Mouse (Mus musculus) A20 (cell line): ENCODE measurements at regions not wholly inside any gene's neighbourhood (a gene's known extent, or its start where the extent isn't known, plus 50 kb on each side); places are given as distances from the start of the nearest gene placed in this dataset.

Experiments used
- DNase-seq: peaks from one replicate; pipeline ENCODE4 v3.0.0-alpha.2; 2011; ENCODE audit warnings: low read depth, low spot score

- no peak for DNase-seq
These were observed 547.9 kb upstream of the Lrrc6 start for GRCm38 (mm10) chr15:67048621-67049020.

DNA sequence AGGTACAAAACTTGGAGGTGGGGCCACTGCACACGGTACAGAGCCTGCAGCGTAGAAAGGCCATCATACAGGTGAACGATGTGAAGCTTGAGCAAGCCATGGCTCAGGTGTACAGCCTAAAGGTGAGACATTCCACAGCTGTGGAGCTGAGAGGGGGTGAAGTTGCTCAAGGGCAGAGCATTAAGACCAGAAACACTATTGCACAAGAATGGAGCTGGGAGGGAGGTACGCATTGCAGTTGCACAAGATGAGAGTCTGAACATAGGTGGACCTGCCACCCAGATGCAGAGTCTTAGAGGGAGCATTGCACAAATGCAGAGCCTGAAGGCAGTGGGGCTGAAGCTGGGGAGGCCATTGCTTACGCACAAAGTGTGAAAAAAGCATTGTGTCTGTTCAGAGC, 547.4 kb upstream of the Lrrc6 start:
- DNase-seq, result no peak

DNA sequence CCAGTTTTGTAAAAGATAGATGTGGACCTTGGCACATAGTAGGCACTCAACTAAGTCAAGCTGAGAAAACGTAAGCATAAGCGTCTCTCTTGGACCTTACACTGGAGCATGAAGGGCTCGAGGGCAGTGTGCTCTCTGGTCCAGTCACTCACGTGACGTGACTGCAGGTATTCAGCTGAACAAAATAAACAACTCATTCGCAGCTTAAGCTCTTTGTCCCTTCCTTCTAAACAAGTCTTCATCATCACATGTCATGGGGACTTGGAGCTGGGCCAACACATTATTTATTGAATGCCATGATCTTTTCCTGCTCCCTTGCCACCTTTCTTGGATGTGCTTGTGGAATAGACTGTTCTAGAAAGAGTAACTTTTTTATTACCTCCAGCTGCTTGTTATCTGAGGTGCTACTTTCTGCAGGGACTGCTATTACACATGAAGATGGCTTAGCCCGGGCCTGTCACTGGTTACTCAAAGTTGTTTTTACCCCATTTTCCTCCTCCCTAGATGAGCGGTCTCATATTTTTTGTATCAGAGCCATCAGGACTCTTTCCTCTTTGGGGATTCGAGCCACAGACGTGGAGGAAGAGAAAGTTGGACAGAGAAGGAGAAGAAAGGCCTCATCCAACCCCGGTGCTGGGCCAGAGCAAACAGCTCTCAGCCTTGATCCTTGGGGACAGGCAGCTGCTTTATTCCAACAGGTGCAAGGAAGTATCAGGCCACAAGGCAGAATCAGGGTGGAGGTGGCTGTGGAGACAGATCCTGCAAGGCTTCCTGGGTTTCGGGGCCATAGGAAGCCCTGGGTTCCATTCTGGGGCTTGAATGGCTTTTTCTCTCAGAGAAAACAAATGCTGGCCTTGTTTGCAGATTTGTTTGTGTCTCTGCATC, 545.5 kb upstream of the Lrrc6 start:
- no peak for DNase-seq

DNA sequence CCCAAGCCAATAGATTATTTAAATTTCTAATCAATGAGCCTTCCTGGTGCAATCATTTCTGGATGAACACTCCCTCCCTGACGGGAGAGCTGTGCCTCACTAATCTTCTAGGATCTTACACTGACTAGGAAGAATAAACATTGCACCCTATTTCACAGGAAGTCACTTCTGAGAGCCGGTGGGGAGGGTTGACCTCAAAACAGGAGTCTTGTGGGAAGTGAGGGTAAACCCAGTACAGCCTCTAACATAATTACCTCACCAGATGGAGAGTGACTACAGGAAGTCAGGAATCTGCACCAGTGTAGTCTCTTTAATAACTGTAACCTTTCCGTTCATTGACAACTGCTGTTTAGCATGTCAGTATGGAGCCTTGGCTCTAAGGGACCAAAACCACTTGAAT, 544.6 kb upstream of the Lrrc6 start:
- DNase-seq, result no peak

DNA sequence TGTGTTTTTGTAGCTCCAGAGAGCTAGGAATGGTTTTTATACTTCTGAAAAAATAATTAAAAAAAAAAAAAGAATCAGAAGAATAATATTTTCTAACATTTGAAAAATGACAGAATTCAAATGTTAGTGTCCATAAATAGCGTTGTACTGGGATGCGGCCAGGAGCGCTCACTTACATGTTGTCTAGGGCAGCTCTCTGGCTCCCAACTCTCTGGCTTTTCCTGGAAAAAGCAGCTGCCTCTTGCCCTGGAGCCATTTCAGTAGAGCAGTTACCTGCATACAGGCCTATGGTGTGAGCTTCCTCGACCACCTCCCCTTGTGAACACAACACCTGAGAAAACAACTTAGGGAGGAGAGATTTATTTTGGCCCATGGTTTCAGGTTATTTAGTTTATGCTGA, 544.1 kb upstream of the Lrrc6 start:
- no peak for DNase-seq

- peak; percentile 75 for DNase-seq
These were observed 541.4 kb upstream of the Lrrc6 start for GRCm38 (mm10) chr15:67042131-67042530.

DNA sequence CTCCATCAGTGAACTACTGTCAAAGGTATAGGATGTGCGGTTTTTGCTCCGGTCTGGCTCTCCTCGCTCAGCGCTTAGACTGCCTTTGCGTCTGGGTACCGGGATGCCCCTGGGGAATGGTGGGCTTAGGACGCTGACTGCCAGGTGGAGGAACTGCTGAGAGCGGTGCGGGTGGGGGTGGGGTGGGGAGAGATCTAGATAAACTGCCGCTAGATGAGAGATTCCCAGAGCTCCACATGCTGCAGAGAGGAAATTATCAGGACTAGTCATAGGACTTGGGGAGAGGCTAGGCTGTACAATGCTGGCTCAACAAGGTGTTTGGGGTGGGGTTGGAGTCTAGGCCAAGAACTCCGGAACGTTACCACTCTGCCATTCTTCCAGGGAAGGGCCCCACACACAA, 539.5 kb upstream of the Lrrc6 start:
- peak; percentile 57 for DNase-seq

- peak; percentile 97 for DNase-seq
These were observed 538.8 kb upstream of the Lrrc6 start for GRCm38 (mm10) chr15:67039421-67039907.

DNA sequence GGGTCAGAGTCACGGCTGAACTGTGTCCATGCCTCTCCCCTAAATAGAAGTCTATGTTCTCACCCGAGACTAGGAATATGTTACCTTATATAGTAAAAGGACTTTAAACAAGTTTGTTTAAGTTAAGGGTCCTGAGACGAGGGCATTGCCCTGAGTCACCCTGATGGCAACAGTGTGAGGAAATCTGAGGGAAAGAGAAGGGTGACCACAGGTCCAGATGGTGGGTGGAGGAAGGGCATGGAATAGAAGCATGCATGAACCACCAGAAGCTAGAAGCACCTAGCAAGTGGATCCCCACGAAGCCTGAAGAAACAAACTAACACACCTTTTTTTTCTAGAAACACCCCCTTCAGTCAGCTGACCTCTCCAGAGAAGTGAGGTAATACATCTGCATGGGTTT, 536.9 kb upstream of the Lrrc6 start:
- no peak for DNase-seq

DNA sequence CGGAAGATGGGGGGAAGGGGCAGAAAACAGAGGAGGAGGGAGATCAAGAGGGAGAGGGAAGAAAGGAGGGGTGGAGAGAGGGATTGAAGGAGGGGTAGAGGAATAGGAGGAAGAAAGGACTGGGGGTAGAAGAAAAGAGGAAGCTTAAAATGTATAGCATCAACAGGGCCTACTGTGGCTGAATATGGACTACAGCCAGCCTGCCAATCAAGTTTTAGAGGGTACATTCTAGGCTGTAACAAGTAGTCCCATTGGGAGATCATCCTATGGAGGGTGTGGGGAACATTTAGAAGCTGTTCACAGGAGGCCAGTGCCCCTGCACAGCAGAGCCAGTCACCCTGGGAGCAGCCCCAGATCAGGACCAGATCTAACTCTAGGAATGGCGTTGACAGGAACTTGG, 535.6 kb upstream of the Lrrc6 start:
- DNase-seq, result no peak

GRCm38 (mm10) chr15:67033936-67034335, 533.2 kb upstream of the Lrrc6 start:
- no peak for DNase-seq

- DNase-seq, result no peak
These were observed 531.3 kb upstream of the Lrrc6 start for GRCm38 (mm10) chr15:67031866-67032526.

GRCm38 (mm10) chr15:67030975-67031374, 530.3 kb upstream of the Lrrc6 start:
- peak; percentile 32 for DNase-seq

GRCm38 (mm10) chr15:67028161-67028560, 527.5 kb upstream of the Lrrc6 start:
- no peak for DNase-seq

GRCm38 (mm10) chr15:67027751-67028150, 527.0 kb upstream of the Lrrc6 start:
- peak; percentile 71 for DNase-seq

GRCm38 (mm10) chr15:67025746-67026145, 525.0 kb upstream of the Lrrc6 start:
- DNase-seq, result no peak

DNA sequence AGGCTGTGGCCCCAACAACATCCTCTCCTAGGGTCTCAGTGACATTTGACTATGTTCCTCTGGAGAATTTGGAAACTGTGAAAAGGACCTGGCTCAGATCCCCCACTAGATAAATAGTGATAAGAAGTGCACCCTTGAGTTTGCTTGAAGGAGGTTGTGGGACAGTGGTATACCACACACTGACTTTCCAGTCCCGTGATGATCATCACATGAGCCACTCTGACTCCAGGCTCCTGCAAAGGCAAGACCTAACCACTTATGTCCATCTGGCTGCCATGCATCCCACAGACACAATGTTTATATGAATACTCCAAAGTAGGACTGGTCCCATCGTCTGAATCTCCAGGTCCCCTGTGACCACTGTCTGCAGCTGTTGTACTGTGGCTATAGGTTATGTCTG, 523.7 kb upstream of the Lrrc6 start:
- no peak for DNase-seq

DNA sequence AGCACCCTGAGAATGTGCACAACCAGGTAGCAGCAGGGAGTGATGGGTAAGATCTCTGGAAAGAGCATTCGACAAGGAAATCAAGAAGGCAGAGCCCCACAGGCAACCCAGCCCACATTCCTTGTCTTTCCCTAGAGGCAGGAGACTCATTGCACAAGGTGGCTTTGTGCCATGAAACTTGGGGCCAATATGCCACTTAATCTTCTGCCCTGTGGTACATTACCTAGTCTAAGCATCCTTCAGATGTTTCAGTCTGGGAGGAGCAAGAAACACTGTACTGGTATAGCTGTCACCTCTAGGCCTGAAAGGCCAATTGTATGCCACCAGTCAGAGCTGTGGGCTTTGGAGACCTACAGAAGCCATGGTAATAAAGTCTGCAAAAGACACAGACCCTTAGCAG, 522.4 kb upstream of the Lrrc6 start:
- no peak for DNase-seq

DNA sequence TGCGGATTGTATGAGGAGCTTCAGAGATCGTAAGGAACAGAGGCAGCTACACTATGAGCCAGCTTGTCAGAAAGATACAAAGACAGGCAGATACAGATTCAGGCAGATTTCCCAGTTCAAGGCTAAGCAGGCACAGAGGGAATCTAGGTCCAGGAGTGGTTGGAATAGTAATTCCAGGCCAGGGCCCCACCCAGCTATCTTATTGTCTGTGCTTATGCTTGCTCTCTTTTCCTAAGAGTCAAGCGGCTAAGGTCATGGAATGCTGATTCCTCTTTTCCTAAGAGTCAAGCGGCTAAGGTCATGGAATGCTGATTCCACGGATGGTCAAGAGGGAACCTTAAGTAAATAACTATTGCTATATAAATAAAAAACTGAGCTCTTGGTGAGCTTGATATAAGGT, 520.7 kb upstream of the Lrrc6 start:
- DNase-seq, result no peak

DNA sequence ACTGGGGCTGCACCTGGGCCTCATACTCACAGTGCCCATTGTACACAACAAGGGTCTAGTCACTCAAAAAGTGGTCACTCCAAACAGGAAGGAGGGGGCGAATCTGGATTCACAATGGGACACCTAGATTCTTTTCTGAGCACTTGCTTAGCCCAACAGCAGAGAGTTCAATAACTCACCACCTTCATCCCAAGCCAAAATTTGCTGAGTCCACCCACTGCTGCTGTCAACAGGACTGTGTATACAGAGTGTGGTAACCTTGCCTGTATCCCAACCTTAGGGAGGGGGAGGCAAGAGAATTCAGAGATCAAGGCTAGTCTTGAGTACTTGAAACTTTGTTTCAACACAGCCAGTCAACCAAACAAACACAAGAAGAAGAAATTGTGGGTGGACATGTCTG, 519.2 kb upstream of the Lrrc6 start:
- no peak for DNase-seq

DNA sequence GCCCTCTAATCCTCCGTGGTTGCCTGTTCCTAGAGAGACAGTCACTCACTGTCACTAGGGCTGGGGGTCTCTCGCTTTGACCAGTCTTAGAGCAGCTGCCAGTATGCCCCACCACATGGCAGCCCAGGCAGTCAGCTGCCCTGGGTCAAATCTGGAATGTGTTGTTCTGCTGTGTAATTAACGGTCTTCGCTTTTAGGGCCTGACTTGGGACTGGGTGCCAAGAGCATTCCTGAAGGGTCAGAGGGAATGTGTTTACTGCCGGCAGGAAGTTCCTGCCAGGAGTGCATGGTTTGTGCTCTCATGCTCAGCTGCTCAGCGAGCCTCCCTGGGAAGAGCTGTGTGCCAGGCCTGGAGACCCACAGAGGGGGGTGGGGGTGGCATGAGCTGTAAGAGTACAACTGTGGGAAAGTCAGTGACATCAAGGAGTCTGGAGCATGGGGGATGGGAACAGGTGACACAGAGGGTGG, 518.5 kb upstream of the Lrrc6 start:
- no peak for DNase-seq
